Mouse (Mus musculus) lung, postnatal 4 days (tissue): Measurements from ENCODE around the gene Hand2.

ENCODE experiments used
- DNase-seq, 2 experiments: peaks; one replicate each; pipeline ENCODE4 v3.0.0; 2021

Hand2 gene

GRCm38 (mm10) chr8:57320851-57321743, at the start of gene Hand2:
Hand2 (plus strand) TSS chr8:57320983.
- DNase-seq, result no peak

- no peak for DNase-seq
Measured at GRCm38 (mm10) chr8:57273055-57273454, 47.7 kb upstream of the Hand2 start.

GRCm38 (mm10) chr8:57293441-57293840, 27.3 kb upstream of the Hand2 start:
- DNase-seq, result no peak

- no peak for DNase-seq
Measured at GRCm38 (mm10) chr8:57303513-57303912, 17.3 kb upstream of the Hand2 start.

GRCm38 (mm10) chr8:57304944-57305343, 15.8 kb upstream of the Hand2 start:
- DNase-seq, result no peak

GRCm38 (mm10) chr8:57306441-57306840, 14.3 kb upstream of the Hand2 start:
- no peak for DNase-seq

- DNase-seq, result no peak
Measured at GRCm38 (mm10) chr8:57309844-57310485, 10.8 kb upstream of the Hand2 start.

- no peak for DNase-seq
Measured at GRCm38 (mm10) chr8:57312031-57312981, 8.5 kb upstream of the Hand2 start.

- no peak for DNase-seq
Measured at GRCm38 (mm10) chr8:57313583-57313982, 7.2 kb upstream of the Hand2 start.

GRCm38 (mm10) chr8:57314216-57314615, 6.6 kb upstream of the Hand2 start:
- DNase-seq, result no peak

- DNase-seq, result no peak
Measured at GRCm38 (mm10) chr8:57315471-57315870, 5.3 kb upstream of the Hand2 start.

- no peak for DNase-seq
Measured at GRCm38 (mm10) chr8:57317107-57317506, 3.7 kb upstream of the Hand2 start.

- DNase-seq, result no peak
Measured at GRCm38 (mm10) chr8:57317890-57318480, 2.8 kb upstream of the Hand2 start.

GRCm38 (mm10) chr8:57319092-57319980, 1.4 kb upstream of the Hand2 start:
- no peak for DNase-seq

- DNase-seq, result no peak
Measured at GRCm38 (mm10) chr8:57319981-57320585, 700 bp upstream of the Hand2 start.

GRCm38 (mm10) chr8:57321898-57322895, 1.4 kb downstream of the Hand2 start:
- no peak for DNase-seq

- no peak for DNase-seq
Measured at GRCm38 (mm10) chr8:57322961-57323941, 2.5 kb downstream of the Hand2 start.

- DNase-seq, result no peak
Measured at GRCm38 (mm10) chr8:57324091-57324490, 3.3 kb downstream of the Hand2 start.

GRCm38 (mm10) chr8:57324671-57325070, 3.9 kb downstream of the Hand2 start:
- DNase-seq, result no peak
